Mouse (Mus musculus) yolk sac, embryonic 10.5 days (tissue): ENCODE data around the gene Msh5.

Experiments
- DNase-seq: peaks from one replicate; pipeline ENCODE4 v3.0.0-alpha.2; 2017; ENCODE audit warnings: low spot score

Gene Msh5

GRCm38 (mm10) chr17:35070556-35071229 is 24.1 kb upstream of the Msh5 start:
- DNase-seq = no peak

GRCm38 (mm10) chr17:35068213-35068914 is 21.8 kb upstream of the Msh5 start:
- DNase-seq = no peak

DNA sequence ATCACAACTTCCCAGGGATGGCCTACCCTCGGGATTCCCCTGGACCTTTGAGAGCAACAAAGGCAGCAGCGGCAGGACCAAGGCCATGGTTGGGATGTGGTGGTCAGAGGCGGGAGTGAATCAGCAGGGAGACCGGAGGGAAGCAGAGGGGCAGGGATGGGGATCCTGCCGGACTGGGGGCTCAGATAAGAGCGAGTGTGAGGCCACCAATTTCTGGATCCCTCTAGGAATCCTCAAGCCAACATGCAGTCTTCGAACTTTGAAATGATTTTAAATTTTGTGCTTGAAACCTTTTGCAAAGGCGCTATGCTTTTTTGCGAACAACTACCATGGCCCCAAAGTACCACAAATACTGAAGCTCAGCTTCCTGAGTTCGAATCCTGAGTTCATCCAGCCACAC is 19.5 kb upstream of the Msh5 start, which contains the start of gene Mpig6b:
Gene Mpig6b, minus strand, starts transcription at position 101 of the 400 bp plus-strand sequence.
- no peak for DNase-seq

DNA sequence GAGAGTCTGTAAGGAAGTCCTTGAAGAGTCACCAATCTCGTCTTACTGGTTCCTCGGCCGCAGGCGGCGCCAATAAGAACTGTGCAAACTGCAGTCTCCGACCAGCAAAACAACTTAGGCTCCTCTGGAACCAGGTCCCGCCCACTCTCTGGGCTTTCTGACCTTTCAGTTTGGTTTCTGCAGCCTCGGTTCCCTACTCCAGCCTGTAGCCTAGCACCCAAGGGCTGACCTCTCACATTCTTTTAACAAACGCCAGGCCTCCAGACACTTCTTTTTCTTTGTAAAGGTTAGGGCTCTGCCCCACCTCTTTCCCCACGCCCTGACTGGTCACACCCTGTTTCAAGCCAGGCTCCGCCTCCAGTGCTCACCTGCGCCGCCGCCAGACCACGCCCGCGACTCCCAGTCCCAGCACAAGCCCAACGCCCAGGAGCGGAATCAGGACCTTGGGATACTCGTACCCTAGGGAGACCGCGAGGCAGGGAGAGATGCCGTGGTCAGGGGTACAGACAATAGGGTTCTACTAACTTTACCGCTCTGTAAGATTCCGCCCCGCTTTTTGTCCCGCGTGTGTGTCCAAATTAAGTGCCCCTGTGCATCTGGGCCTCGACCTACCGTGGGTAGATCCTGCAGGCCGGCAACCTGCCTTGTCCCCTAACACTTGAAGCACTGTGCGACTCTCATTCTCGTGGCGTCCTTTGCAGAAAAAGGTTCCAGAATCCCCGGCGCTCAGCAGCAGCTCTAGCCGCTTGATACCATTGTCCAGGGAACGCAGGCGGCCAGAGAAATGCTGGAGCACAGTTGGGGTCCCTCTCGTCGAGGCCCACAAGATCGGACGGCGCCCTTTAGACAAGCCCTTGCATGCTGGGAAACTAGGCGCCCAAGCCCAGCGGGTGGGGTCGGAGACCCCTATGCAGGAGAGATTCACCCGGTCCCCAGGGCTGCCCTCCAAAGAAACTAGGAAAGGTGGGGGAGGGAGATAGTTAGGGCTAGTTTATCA is 18.7 kb upstream of the Msh5 start, which contains the start of gene Ly6g6c:
Gene Ly6g6c, plus strand, starts transcription at position 438 of the 997 bp plus-strand sequence.
- DNase-seq = peak; percentile 77

DNA sequence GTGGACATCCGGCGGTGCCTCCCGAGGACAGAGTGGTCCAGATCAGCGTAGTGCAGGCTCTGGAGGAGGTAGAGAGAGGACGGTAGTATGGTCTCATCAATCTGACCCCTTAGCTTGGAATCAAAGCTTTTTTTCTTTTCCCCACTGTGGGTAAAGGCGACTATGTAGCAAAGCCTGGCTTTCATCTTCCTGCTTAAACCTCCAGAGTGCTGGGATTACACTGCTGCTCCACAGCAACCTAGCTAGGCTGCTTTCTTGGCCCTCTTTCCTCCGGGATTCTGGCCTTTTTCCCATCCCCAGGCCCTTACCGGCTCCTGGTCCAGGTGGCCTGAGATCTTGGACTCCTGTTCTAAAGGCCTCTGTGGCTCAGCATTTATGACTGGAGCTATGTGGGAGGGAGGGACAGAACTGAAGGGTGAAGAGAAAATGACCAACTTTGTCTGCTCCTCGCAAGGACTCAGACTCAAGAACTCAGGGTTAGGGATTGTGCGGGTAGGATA is 17.9 kb upstream of the Msh5 start:
- no peak for DNase-seq

DNA sequence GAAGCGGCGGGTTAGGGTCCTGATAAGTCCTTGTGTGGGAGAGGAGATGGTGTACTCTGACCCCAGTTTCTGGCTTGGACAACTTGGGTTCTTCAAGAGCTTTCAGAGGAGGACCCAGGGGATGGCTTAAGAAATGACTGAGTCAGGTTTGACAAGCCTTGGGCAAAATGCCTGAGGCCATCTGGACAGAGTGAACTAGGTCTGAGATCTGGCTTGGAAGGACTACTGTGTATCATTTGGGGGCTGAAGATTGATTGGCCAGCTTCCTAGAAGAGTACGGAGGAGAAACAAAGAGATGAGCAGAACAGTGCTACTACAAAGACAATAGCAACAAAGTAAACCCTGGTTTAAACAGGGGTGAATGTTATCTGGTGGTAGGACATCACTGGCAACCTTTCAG is 16.9 kb upstream of the Msh5 start:
- DNase-seq = no peak

- DNase-seq = no peak
Measured at GRCm38 (mm10) chr17:35061299-35061698, 14.8 kb upstream of the Msh5 start.

DNA sequence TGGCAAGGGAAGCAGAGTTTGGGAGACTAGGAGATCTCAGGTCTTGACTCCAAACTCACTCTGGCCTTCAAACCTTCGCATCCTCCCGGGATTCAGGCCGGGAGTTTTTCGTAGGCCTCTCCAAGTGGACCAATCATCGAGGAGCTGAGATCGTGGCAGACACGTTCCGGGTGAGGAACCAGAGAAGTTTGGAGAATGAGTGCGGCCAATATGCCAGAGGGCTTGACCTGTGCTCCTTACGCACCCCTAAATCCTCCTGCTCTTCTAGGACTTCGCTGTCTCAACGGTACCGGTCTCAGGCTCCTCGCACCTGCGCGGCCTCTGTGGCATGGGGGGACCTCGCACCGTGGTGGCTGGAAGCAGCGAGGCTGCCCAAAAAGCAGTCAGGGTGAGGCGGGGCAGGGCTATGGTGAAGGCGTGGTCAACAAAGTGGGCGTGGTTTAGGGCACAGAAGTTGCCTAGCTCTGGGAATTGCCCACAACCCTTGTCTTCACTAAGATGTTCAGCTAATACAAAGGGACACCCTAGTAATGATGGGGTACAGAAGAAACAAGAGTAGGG is 14.3 kb upstream of the Msh5 start:
- DNase-seq = no peak

GRCm38 (mm10) chr17:35060071-35060470 is 13.5 kb upstream of the Msh5 start:
- no peak for DNase-seq

- DNase-seq = peak; percentile 90
Measured at GRCm38 (mm10) chr17:35058911-35059892, 12.7 kb upstream of the Msh5 start, which contains the start of gene Ddah2. TSS of gene Ddah2 (plus strand) at chr17:35059035.

DNA sequence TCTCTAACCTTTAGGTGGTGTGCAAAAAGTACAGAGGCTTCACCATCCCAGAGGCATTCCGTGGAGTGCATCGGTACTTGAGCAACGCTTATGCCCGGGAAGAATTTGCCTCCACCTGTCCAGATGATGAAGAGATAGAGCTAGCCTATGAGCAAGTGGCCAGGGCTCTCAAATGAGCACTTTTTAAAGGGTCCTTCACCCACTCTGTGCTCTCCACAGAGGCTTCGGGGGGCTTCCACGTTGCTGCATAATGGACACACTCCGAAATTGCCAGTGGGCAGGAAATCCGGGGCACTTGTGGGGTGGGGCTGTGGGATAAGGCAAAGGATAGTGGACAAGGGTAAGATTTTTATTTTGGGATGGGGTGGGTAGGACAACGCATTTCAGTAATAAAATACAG is 11.8 kb upstream of the Msh5 start:
- no peak for DNase-seq

DNA sequence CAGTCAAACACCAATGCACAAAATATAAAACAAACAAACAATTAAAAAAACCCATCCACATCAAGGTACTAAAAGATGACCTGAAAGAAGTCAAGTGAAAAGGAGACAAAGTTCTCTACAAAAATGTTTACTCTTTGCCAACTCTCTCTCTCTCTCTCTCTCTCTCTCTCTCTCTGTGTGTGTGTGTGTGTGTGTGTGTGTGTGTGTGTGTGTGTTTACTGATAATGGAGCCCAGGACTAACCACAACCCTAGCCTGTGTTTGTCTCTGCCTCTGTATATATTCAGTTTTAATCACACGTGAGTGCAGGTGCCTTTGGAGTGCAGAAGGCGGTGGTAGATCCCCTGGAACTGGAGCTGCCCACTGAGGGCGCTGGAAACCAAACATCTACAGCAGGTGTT is 10.5 kb upstream of the Msh5 start:
- no peak for DNase-seq

GRCm38 (mm10) chr17:35055691-35056495 is 9.3 kb upstream of the Msh5 start:
- no peak for DNase-seq

GRCm38 (mm10) chr17:35052271-35052798 is 5.8 kb upstream of the Msh5 start:
- DNase-seq = no peak

DNA sequence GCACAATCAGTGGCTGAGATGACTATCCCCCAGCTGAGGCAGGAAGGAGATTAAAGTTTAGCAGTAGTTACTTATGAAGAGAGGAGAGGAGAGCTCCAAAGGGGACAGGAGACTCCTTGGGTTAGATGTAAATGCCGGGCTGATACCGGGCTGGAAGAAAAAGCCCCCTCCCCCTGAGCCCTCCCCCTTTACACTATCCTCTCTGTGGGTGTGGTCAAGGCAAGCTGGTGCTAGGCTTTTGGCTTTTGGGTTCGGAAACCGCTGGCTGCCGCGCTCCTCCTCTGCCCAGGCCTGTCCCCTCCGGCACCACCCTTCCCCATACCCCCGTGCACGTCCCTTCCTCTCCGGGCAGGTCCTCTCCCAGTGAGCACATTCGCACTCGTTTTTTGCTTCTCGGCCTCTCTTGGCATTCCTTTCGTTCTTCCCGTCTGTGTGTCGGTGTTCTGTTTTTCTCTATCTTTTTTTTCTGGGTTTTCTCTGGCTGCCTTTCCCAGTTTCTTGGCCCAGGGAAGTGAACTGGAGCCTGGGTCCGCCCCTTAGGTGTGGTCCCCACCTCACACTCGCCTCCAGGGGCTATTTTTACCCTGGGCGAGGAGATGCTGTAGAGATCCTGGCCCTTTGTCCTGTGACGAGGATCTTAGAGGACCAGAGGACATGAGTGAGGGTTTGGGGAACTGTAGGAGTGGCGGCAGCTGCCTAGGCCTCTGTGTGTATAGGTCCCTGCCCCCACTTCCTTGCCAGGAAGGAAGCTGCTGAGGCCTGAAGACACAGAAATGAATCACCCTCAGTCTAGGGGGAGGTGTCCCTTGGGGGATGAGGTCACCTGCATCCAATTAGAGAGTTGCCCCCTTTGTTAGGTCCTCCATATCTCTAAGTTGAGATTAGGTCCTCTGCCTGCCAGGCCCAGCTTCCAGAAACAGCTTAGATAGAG is 4.9 kb upstream of the Msh5 start:
- DNase-seq = peak; percentile 85

DNA sequence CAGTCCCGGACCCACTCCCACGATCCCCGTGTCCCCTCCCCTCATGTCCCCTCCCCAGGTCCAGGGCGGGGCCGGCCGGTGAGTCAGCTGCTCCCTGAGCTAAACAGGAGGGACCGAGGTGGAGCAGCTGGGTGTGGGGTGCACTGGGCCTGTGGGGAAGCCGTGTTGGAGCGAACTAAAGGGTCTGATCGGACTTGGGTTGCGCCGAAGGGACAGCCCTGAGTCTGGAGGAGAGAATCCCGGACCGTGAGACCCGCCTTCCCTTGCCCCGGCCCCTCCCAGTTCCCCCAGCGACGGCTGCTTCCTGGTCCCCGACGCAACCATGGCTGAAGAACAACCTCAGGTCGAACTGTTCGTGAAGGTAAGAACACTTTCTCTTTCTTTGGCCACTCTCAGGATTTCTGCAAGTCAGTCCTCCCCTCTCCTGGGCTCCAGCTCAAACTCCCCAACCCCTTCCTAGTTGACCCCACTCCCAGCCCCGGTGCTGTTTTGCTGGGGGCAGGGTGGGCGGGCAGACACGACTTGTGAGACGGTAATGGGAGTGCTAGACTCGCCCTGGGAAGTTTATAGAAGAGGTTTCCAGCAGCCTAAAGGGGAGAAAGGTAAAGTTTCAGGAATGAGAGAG is 3.7 kb upstream of the Msh5 start:
- DNase-seq = peak; percentile 85

GRCm38 (mm10) chr17:35049561-35050016 is 3.0 kb upstream of the Msh5 start, which contains the start of gene Clic1:
TSS of gene Clic1 (plus strand) at chr17:35049966.
- DNase-seq = peak; percentile 81
